Mouse (Mus musculus) thymus, adult 2 months (tissue): ENCODE data around the gene Bach1.

Experiments used
- CTCF ChIP-seq: fragments of 200-500 bp; IDR thresholded peaks from 2 replicates; pipeline ENCODE4 v1.5.1; 2012; ENCODE audit warnings: mild to moderate bottlenecking, control low read depth, low read length, moderate library complexity, borderline replicate concordance; ENCODE audit not compliant: control insufficient read depth, poor library complexity, insufficient read depth; ENCODE audit errors: extremely low read depth
- POLR2A ChIP-seq: fragments of 200-500 bp; IDR thresholded peaks from 2 replicates; pipeline ENCODE4 v1.6.1; 2012; ENCODE audit warnings: mild to moderate bottlenecking, low read length, control low read depth, moderate library complexity; ENCODE audit not compliant: control insufficient read depth, poor library complexity, insufficient read depth; ENCODE audit errors: extremely low read depth

DNA sequence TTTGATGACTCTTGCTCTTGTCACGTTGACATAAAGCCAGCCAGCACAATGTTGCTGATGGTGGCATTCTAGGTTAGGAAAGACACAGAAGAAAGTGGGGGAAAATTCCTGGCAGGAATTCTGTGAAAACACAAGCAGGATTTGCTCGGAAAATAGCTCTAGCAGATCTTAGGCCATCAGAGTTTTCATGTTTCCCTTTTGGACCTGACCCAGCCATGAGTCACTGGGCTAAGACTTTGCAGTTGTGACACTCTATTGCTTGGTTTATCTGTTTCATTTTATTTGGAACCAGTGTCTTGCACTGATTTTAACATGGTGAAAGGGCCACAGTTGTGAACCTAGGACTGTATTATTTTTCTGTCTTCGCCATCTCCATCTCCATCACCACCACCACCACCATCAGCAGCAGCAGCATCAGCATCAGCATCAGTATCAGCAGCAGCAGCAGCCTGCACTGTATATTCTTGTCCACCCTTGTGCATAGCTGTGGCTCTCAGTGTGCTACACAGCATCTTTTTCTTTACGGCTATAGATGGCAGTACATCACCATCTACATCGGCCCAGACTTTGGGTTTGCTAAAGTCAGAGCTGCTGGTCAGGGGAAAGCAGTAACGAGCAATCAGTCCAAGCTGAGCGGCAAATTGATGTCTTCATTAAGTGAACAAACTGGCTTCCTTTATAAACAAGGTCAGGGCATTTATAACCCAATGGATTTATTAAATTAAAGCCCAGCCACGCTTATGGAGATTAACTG lies 46.6 kb downstream of the Bach1 start:
- TF ChIP-seq CTCF (no peak), POLR2A (no peak)
